Mouse (Mus musculus): Measurements from ENCODE around the gene Olfr1188.
"Not testable (repeated sequence)": the region's sequence is repeated elsewhere in the genome, so short reads cannot be mapped to it uniquely, and the experiment has no call there.

Olfr1188 gene

DNA sequence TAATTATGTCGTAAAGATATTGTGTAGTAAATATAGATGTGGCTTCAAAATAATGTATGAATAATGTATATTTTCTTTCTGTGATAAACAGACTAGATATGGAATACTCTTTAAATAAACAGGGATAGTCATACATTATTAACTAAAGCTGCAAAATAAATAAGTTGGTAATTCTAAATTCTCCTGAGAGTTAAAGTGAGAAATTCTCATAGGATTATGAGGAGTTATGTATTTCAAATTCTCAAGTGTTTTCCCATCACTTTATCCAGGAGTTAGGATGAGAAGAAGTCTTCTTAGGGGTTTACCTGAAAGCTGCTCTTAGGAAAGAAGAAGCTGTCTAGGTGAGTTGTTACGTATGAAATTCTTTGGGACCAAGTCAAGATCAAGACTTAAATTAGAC lies at the start of gene Olfr1188:
Gene Olfr1188 (plus strand): TSS at position 301 of the 400 bp plus-strand sequence.
- DNase-seq (ENCODE audit: low spot score in 2 of 2) = no peak

DNA sequence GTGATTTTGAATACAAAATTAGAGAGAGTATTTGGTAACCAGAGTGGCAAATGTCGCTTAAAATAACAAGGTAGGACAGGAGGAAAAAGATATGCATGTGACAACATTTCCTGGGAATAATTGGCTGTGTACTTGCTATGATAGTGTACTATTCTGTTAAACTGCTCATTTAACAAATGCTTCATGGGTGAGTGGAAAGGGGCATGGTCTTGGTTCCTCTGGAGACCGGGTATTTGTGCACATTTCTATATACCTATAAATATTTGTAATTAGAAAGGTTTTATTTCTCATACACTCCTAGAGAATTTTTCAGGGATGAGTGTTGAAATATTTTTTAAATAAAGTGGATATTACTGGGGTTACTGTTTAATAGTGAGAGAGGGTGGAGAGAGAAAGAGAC lies 38.5 kb upstream of the Olfr1188 start, which contains the start of gene Olfr1186:
Gene Olfr1186 (plus strand): TSS at position 301 of the 400 bp plus-strand sequence.
- DNase-seq (ENCODE audit: low spot score in 2 of 2) = no peak

GRCm38 (mm10) chr2:88525720-88526119 lies 31.0 kb upstream of the Olfr1188 start:
- DNase-seq (ENCODE audit: low spot score in 2 of 2) = no peak

DNA sequence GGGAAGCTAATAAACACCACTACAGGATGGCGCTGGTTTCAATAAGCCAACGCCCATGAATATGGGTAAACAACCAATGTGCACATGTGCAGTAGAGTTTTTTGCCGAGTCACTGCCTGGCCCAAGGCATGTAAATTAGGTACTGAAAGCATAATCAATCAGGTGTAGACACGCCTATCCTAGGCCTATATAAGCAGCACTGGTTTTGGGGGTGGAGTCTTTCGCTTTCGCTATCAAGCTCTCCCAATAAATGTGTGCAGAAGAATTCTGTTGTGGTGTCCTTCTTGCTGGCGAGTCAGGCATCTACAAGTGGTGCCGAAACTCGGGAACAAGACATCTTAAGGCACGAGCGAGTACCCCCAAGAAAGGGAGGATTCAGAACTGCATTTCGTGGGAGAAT lies 16.0 kb downstream of the Olfr1188 start:
- DNase-seq (ENCODE audit: low spot score in 2 of 2) = not testable (repeated sequence)

DNA sequence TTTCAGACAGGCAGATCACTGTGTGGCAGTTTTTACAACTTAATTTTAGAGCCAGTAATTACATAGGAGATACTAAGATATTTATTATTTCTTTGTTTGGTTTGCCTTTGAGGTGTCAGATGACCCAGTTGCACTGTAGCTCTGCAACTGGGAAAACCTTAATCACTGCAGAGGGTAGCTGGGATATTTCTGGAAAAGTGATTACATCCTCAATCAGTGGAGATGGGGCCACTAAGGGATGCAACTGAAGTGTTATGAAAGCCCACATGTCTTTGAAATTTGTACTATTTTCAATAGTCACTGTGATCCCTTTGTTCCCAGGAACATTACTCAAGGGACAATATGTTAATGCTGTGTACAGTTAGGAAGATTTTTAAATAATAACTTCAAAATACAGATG lies 29.4 kb downstream of the Olfr1188 start, which contains the start of gene Olfr1189:
Gene Olfr1189 (plus strand): TSS at position 301 of the 400 bp plus-strand sequence.
- DNase-seq (ENCODE audit: low spot score in 2 of 2) = no peak

Data from cerebellum, postnatal 4 days (tissue).